Mouse (Mus musculus) left cerebral cortex, adult 11 months (tissue): Measurements from ENCODE around the gene C130050O18Rik.

Experiments
- DNase-seq: peaks from one replicate; pipeline ENCODE4 v3.0.0; 2022; ENCODE audit warnings: low spot score

The C130050O18Rik gene

GRCm38 (mm10) chr5:139397959-139398753 is 6.9 kb upstream of the C130050O18Rik start:
- DNase-seq, result peak; percentile 89

- DNase-seq, result no peak
Measured at GRCm38 (mm10) chr5:139398786-139399185, 6.3 kb upstream of the C130050O18Rik start.

- DNase-seq, result no peak
Measured at GRCm38 (mm10) chr5:139399991-139400390, 5.1 kb upstream of the C130050O18Rik start.

GRCm38 (mm10) chr5:139402106-139402505 is 3.0 kb upstream of the C130050O18Rik start:
- no peak for DNase-seq

GRCm38 (mm10) chr5:139403692-139404260 is 1.3 kb upstream of the C130050O18Rik start:
- no peak for DNase-seq

GRCm38 (mm10) chr5:139405478-139405877 is 398 bp downstream of the C130050O18Rik start:
- no peak for DNase-seq

GRCm38 (mm10) chr5:139405953-139406352 is 873 bp downstream of the C130050O18Rik start:
- DNase-seq, result no peak

GRCm38 (mm10) chr5:139407121-139407885 is 2.2 kb downstream of the C130050O18Rik start:
- DNase-seq, result no peak

- DNase-seq, result no peak
Measured at GRCm38 (mm10) chr5:139408511-139408910, 3.4 kb downstream of the C130050O18Rik start.

GRCm38 (mm10) chr5:139409412-139409811 is 4.3 kb downstream of the C130050O18Rik start:
- DNase-seq, result no peak

GRCm38 (mm10) chr5:139410056-139410455 is 5.0 kb downstream of the C130050O18Rik start:
- DNase-seq, result no peak

- no peak for DNase-seq
Measured at GRCm38 (mm10) chr5:139411117-139411516, 6.0 kb downstream of the C130050O18Rik start.

GRCm38 (mm10) chr5:139411665-139412314 is 6.7 kb downstream of the C130050O18Rik start:
- no peak for DNase-seq

- no peak for DNase-seq
Measured at GRCm38 (mm10) chr5:139413545-139413944, 8.5 kb downstream of the C130050O18Rik start.

GRCm38 (mm10) chr5:139415001-139415400 is 9.9 kb downstream of the C130050O18Rik start:
- no peak for DNase-seq

- DNase-seq, result no peak
Measured at GRCm38 (mm10) chr5:139416942-139417341, 11.9 kb downstream of the C130050O18Rik start.

- DNase-seq, result no peak
Measured at GRCm38 (mm10) chr5:139417480-139417879, 12.4 kb downstream of the C130050O18Rik start.

- DNase-seq, result no peak
Measured at GRCm38 (mm10) chr5:139418110-139418509, 13.0 kb downstream of the C130050O18Rik start.

- no peak for DNase-seq
Measured at GRCm38 (mm10) chr5:139418633-139419032, 13.6 kb downstream of the C130050O18Rik start.

- DNase-seq, result no peak
Measured at GRCm38 (mm10) chr5:139423026-139423865, 18.2 kb downstream of the C130050O18Rik start, which contains the start of gene Gper1. Gene Gper1, plus strand, starts transcription at chr5:139423151.

GRCm38 (mm10) chr5:139425198-139425597 is 20.1 kb downstream of the C130050O18Rik start:
- DNase-seq, result no peak
